Mouse (Mus musculus) heart, postnatal 0 days (tissue): ENCODE results near the gene Cd93. TPM values are rescaled to one million over a fixed set of nuclear protein-coding genes. Genes with fewer than 3 reads are reported as not detected.
A peak's percentile ranks its signal among the peaks of the same experiment; 100 is the strongest.

Experiments used
- ATAC-seq: fragments of 200-750 bp; cut with Nextera tagmentation; 2 replicates; pipeline ENCODE4 v1.8.0; 2017; ENCODE audit warnings: low read depth, moderate number of reproducible peaks, moderate library complexity; ENCODE audit not compliant: insufficient read depth
- DNase-seq: peaks from one replicate; pipeline ENCODE4 v3.0.0-alpha.2; 2016; ENCODE audit warnings: low spot score
- H3K27ac ChIP-seq: fragments of 300-500 bp; sonication (generic); 2 replicates; pipeline ENCODE4 v1.5.1; 2014; ENCODE audit warnings: low read depth, mild to moderate bottlenecking
- H3K27me3 ChIP-seq: fragments of 300-500 bp; sonication (generic); 2 replicates; pipeline ENCODE4 v1.6.1; 2014; ENCODE audit warnings: low read length, mixed read lengths; ENCODE audit not compliant: control insufficient read depth, insufficient read depth
- H3K36me3 ChIP-seq: fragments of 300-500 bp; sonication (generic); replicated peaks from 2 replicates; pipeline ENCODE4 v1.6.1; 2014; ENCODE audit warnings: low read length, mixed read lengths; ENCODE audit not compliant: control insufficient read depth, insufficient read depth
- H3K4me1 ChIP-seq: fragments of 300-500 bp; sonication (generic); 2 replicates; pipeline ENCODE4 v1.6.1; 2014; ENCODE audit warnings: antibody characterized with exemption; ENCODE audit not compliant: control insufficient read depth, insufficient read depth
- H3K4me2 ChIP-seq: fragments of 300-500 bp; sonication (generic); 2 replicates; pipeline ENCODE4 v1.6.1; 2014; ENCODE audit warnings: low read depth, mild to moderate bottlenecking, low read length, moderate library complexity
- H3K4me3 ChIP-seq: fragments of 300-500 bp; sonication (generic); 2 replicates; pipeline ENCODE4 v1.5.1; 2014; ENCODE audit warnings: low read depth, low read length
- H3K9ac ChIP-seq: fragments of 300-500 bp; sonication (generic); replicated peaks from 2 replicates; pipeline ENCODE4 v1.6.1; 2014; ENCODE audit warnings: low read depth, low read length, mixed read lengths
- H3K9me3 ChIP-seq: fragments of 300-500 bp; sonication (generic); replicated peaks from 2 replicates; pipeline ENCODE4 v1.6.1; 2016; ENCODE audit warnings: low read length; ENCODE audit not compliant: control insufficient read depth
- CTCF ChIP-seq: IDR thresholded peaks from 2 replicates; pipeline ENCODE4 v1.5.1; 2016; ENCODE audit warnings: antibody characterized with exemption, control low read depth, low read depth
- EP300 ChIP-seq: IDR thresholded peaks from 2 replicates; pipeline ENCODE4 v1.6.1; 2016; ENCODE audit warnings: antibody characterized with exemption, low read depth
- WGBS: fragments of 180-500 bp; shearing (Covaris S2); extraction: QIAGEN DNeasy Blood & Tissue Kit; methylation state at CpG from one replicate; pipeline ENCODE4 v1.1.7; 2014; 5-methylcytosine and 5-hydroxymethylcytosine counted together
- polyA plus RNA-seq: library from polyadenylated mRNA; unstranded; fragments of >200 nt; fragmentation: Nextera tagmentation; extraction: Ambion mirVana; gene quantifications from 2 replicates; pipeline ENCODE4 v1.2.1, GENCODE M21; 2015
- total RNA-seq: library from RNA; depleted of rRNA; stranded (reverse); fragments of >200 nt; gene quantifications from 2 replicates; pipeline ENCODE4 v1.2.3, GENCODE M21; 2014; ENCODE audit warnings: low replicate concordance

Cd93 gene
- total and polyA plus RNA-seq, 2 experiments from 2014 or later, result 21.2 to 106 TPM

DNA sequence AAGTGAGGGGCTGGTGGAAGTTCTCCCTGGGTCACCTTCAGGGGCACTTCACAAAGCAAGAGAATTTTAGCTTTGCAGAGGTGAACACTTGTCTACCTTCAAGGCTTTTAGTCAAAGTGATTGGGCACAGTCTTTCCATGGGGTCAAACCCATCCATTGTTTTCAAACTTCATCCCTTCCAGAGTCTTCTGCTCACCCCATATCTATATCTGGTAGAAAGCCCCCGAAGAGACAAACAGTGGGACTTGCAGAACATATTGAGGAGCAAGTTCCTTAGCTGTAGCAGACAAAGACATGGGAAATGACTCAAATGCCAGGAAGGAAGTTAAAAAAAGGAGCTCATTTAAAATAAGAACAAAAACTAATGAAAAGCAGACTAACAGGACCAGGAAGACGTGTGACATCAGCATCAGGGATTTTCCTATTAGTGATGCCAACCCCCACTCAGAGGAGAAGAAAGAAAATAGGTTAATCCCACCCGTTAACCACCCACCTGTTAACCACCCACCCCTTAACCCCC, 24.6 kb upstream of the Cd93 start:
- Histone ChIP-seq H3K4me2 (no peak overlapping the region), H3K9me3 (0 out of 2 replicates have a peak, but pooled peaks cover 3% of the 10 kb centered on the region), H3K4me1 (peaks cover 7% of the 10 kb centered on the region; the same call in 1 of the 2 replicates), H3K27me3 (no peaks in the 10 kb centered on the region), H3K4me3 (no peak overlapping the region), H3K9ac (no peak overlapping the region), H3K36me3 (no peaks in the 10 kb centered on the region), H3K27ac (peak overlapping the region; percentile 63)
- TF ChIP-seq EP300 (0 out of 2 replicates have a peak, but pooled peaks have one; percentile 49), CTCF (no peak)
- 65% methylated on average over 3 of the region's 3 CpGs for WGBS
- peak; percentile 39 for DNase-seq
- no peak for ATAC-seq

DNA sequence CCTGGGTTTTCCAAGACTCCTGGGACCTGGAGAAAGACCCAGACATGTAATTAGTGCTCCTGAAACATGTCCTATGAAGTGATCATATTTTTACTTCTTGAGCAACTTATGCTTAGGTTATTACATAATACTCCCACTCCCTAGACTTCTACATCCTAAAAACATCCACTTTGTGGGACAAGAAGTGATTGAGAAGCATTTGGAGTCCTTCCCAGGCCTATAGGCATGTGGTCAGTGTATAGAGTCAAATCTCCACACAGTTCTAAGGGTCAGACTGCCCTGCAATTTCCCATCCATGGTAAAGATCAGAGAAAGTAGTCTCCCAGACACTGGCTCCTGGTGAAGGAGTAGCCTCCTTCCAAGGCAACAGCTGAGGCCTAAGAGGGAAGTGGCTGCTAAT, 12.0 kb upstream of the Cd93 start:
- Histone ChIP-seq H3K4me1 (peaks cover 4% of the 10 kb centered on the region; the same call in 1 of the 2 replicates), H3K4me2 (no peak overlapping the region), H3K27me3 (no peaks in the 10 kb centered on the region), H3K27ac (no peak overlapping the region), H3K36me3 (no peaks in the 10 kb centered on the region), H3K9ac (no peak overlapping the region), H3K9me3 (no peaks in the 10 kb centered on the region), H3K4me3 (no peak overlapping the region)
- DNase-seq (no peak), ATAC-seq (no peak)
- TF ChIP-seq CTCF (no peak), EP300 (no peak)

DNA sequence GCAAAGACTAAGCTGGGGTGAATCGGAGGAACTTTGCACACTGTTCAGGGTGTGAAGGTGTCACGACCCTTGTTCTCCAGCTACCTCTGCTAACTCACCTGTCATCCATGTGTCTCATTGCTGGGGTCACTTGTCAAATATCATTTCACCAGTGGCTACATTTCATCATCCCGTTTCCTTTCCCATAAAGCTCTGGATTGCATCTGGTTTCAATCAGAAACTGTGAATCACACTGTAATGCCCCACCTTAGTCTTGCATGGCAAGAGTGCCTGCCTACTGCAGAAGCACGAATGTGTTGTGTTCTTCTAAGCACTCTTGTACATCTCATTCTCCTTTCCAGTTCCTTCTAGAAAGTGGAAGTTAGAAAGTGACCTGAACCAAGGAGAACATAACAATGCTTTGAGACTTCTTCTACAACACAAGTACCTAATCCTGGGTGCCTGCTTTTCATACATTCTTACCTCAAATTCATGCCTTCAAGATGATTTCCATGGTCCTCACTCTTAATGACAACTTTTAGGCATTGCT, 10.7 kb upstream of the Cd93 start:
- Histone ChIP-seq H3K9ac (no peak overlapping the region), H3K4me1 (peaks cover 4% of the 10 kb centered on the region; the same call in 1 of the 2 replicates), H3K36me3 (no peaks in the 10 kb centered on the region), H3K27ac (no peak overlapping the region), H3K4me3 (no peak overlapping the region), H3K9me3 (no peaks in the 10 kb centered on the region), H3K4me2 (no peak overlapping the region), H3K27me3 (no peaks in the 10 kb centered on the region)
- WGBS, result 62% methylated on average over 4 of the region's 4 CpGs
- TF ChIP-seq CTCF (no peak), EP300 (no peak)
- no peak for ATAC-seq
- DNase-seq, result no peak

DNA sequence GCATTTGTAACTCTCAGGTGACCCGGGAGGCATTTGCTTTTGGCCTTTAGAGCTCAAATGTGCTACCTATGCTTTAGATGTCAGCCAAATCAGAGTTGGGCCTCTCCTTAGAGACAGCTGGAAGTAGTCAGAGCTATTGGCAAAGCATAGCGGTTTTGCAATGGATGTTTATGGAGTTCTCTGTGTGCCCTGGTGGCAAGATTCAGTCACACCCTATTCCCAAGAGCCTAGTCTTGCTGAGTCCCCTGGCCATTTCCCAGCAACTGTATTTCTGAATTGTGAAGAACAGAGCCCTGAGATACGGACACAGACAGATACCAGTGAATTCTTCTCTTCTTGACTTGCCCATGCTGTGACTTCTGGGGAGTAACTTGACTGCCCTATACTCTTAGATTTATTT, 9.7 kb upstream of the Cd93 start:
- Histone ChIP-seq H3K4me3 (no peak overlapping the region), H3K27me3 (no peaks in the 10 kb centered on the region), H3K27ac (no peak overlapping the region), H3K4me1 (peaks cover 4% of the 10 kb centered on the region; the same call in 1 of the 2 replicates), H3K36me3 (no peaks in the 10 kb centered on the region), H3K9me3 (no peaks in the 10 kb centered on the region), H3K4me2 (no peak overlapping the region), H3K9ac (no peak overlapping the region)
- ATAC-seq (no peak), DNase-seq (no peak)
- TF ChIP-seq EP300 (no peak), CTCF (no peak)
- 87% methylated on average over 3 of the region's 3 CpGs for WGBS

- no peak for TF ChIP-seq CTCF
- no peak for TF ChIP-seq EP300
- Histone ChIP-seq H3K36me3 (no peaks in the 10 kb centered on the region), H3K27me3 (no peaks in the 10 kb centered on the region), H3K27ac (peak overlapping the region; percentile 51; the same call in 1 of the 2 replicates), H3K4me1 (peaks cover 4% of the 10 kb centered on the region; the same call in 1 of the 2 replicates), H3K9ac (no peak overlapping the region), H3K4me2 (no peak overlapping the region), H3K4me3 (no peak overlapping the region), H3K9me3 (no peaks in the 10 kb centered on the region)
- ATAC-seq (no peak), DNase-seq (peak; percentile 35)
- 56% methylated on average over 5 of the region's 5 CpGs for WGBS
These were observed 8.1 kb upstream of the Cd93 start for GRCm38 (mm10) chr2:148451498-148451897.

- Histone ChIP-seq H3K4me1 (peaks cover 4% of the 10 kb centered on the region; the same call in 1 of the 2 replicates), H3K9me3 (no peaks in the 10 kb centered on the region), H3K4me3 (no peak overlapping the region), H3K27me3 (no peaks in the 10 kb centered on the region), H3K27ac (no peak overlapping the region), H3K36me3 (no peaks in the 10 kb centered on the region), H3K4me2 (no peak overlapping the region), H3K9ac (no peak overlapping the region)
- TF ChIP-seq CTCF (no peak), EP300 (no peak)
- no peak for ATAC-seq
- no peak for DNase-seq
- WGBS, result 68% methylated on average over 5 of the region's 5 CpGs
These were observed 7.3 kb upstream of the Cd93 start for GRCm38 (mm10) chr2:148450616-148451015.
